Mouse (Mus musculus): Measurements from ENCODE around the gene Wrap53. TPM values are rescaled to one million over a fixed set of nuclear protein-coding genes. Genes with fewer than 3 reads are reported as not detected.

Wrap53 gene
- polyA plus RNA-seq, 1 experiment, result 7.9 TPM

DNA sequence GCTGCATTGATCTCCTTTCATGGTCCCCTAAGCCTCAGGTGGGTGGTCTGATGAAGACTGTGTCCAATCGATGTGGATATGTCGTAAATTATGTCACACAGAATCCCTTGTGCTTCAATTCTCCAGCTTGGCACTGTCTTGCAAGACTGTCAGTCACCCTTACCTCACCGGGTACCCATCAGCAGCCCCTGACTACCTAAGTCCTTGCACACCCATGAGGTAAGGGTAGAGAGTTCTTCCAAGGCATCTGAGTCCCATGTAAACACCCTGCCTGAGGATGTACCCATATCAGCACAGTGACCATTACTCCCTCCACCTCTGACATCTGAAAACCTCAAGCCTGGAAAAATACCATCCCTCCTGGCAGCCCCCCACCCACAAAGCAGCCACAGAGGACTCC lies 24.3 kb upstream of the Wrap53 start:
- no peak overlapping the region for H3K27ac ChIP-seq (ENCODE audit: insufficient read depth, low read length)
- peaks cover 5% of the 10 kb centered on the region for H3K4me1 ChIP-seq (ENCODE audit: control insufficient read depth, insufficient read depth, low read length)
- TF ChIP-seq CTCF (IDR thresholded peaks at IDR 0.05; ENCODE audit: borderline replicate concordance, insufficient read depth, low read length), result no peak
- TF ChIP-seq POLR2A (IDR thresholded peaks at IDR 0.05; ENCODE audit: low read depth, low read length), result no peak
- no peak overlapping the region for H3K4me3 ChIP-seq (ENCODE audit: insufficient read depth, low read length)

DNA sequence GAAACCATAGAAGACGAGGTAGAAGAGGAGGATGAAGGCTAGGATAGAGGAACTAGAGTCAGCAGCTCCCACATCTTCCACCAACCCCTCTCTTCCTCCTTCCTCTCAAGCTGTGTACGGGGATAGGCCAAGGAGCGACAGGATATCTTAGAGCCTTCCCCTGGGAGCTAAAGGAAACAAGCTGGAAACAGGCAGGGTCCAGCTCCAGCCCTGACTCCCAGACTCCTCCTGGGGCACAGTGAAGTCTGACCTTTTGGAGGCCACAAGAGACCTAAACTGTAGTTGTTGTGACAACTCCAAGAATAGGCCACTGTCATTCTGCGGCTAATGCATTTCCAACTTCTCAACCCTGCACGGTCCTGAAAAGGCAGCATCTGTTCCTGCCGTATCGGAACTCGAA lies 23.5 kb upstream of the Wrap53 start:
- Histone ChIP-seq H3K27ac (ENCODE audit: insufficient read depth, low read length) (no peak overlapping the region), H3K4me1 (ENCODE audit: control insufficient read depth, insufficient read depth, low read length) (peaks cover 5% of the 10 kb centered on the region), H3K4me3 (ENCODE audit: insufficient read depth, low read length) (no peak overlapping the region)
- TF ChIP-seq POLR2A (IDR thresholded peaks at IDR 0.05; ENCODE audit: low read depth, low read length) (no peak), CTCF (IDR thresholded peaks at IDR 0.05; ENCODE audit: borderline replicate concordance, insufficient read depth, low read length) (no peak)

DNA sequence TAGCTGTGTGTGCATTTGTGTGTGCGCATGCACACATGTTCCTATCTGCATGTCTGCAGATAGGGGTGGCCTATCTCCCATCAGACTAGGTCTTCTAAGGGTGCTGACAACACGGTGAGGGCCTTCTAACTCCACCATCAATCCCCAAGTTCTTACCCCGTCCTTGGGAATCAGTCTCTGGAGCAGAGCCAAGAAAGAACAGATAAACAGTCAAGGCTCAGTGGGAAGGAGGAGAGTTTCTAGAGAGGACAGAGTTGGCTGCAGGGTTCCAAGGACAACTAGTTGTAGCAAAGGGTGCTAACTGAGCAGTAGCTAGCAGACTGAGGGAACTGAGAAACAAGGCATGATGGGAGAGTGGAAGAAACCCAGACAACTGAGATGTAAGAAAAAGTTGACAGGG lies 21.7 kb upstream of the Wrap53 start:
- Histone ChIP-seq H3K4me1 (ENCODE audit: control insufficient read depth, insufficient read depth, low read length) (peaks cover 5% of the 10 kb centered on the region), H3K27ac (ENCODE audit: insufficient read depth, low read length) (no peak overlapping the region), H3K4me3 (ENCODE audit: insufficient read depth, low read length) (no peak overlapping the region)
- TF ChIP-seq CTCF (IDR thresholded peaks at IDR 0.05; ENCODE audit: borderline replicate concordance, insufficient read depth, low read length) (no peak), POLR2A (IDR thresholded peaks at IDR 0.05; ENCODE audit: low read depth, low read length) (no peak)

DNA sequence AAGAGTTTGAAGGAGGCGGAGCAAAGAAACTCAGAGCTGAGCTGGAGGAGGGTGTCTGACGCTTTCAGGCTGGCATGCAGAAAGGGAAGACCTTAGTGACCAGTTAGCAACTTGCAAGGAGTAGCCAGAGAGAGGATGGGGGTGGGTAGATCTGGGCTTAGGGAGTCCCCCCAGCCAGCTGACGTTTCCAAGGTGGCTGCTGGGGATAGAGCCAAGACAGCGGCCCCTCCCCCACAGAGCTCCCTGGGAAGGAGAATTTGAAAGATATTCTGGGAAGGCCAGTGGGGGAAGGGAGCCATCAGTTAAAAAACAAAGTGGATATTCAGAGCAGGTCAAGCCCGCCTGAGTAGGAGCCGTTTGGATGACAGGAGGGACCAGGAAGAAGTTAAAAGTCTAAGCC lies 20.0 kb upstream of the Wrap53 start:
- peak overlapping the region; percentile 10; the same call in 1 of the 2 replicates for H3K27ac ChIP-seq (ENCODE audit: insufficient read depth, low read length)
- peaks cover 5% of the 10 kb centered on the region for H3K4me1 ChIP-seq (ENCODE audit: control insufficient read depth, insufficient read depth, low read length)
- TF ChIP-seq POLR2A (IDR thresholded peaks at IDR 0.05; ENCODE audit: low read depth, low read length) (no peak), CTCF (IDR thresholded peaks at IDR 0.05; ENCODE audit: borderline replicate concordance, insufficient read depth, low read length) (no peak)
- H3K4me3 ChIP-seq (ENCODE audit: insufficient read depth, low read length), result no peak overlapping the region

DNA sequence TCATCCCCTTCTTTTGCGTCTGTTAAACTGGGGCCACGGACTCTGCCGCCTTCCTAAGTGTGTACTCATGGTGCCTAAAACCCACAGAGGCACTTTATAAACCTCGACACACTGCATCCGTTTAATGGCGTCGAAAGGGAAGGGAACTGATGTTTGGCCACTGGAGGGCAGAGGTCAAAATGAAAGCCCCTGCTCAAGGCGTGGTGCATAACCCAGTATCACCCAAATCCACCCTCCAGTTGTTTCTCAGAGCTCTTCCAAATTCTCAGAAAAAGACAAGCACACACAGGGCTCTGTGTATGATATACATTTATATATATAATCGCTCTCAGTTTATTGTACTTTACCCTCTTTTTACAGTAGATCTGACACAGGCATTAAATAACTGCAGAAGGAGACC lies 19.4 kb upstream of the Wrap53 start:
- Histone ChIP-seq H3K4me1 (ENCODE audit: control insufficient read depth, insufficient read depth, low read length) (peaks cover 5% of the 10 kb centered on the region), H3K27ac (ENCODE audit: insufficient read depth, low read length) (no peak overlapping the region), H3K4me3 (ENCODE audit: insufficient read depth, low read length) (no peak overlapping the region)
- no peak for TF ChIP-seq CTCF (IDR thresholded peaks at IDR 0.05; ENCODE audit: borderline replicate concordance, insufficient read depth, low read length)

DNA sequence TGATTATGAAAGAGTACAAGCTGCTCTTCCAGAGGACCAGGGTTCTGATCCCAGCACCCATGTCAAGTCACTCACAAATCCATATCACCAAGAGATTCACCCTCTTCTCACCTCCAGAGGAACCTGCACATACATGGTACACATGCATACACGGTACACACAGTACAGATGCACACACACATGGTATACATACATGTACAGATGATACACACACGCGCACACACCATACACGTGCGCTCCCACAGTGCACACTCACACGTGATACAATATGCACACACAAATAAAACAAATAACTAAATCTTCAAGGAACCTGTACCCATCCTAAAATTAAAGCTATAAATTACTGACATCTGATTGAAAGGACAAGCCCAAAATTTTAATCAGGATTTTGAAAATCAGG lies 14.8 kb upstream of the Wrap53 start:
- Histone ChIP-seq H3K4me1 (ENCODE audit: control insufficient read depth, insufficient read depth, low read length) (no peaks in the 10 kb centered on the region), H3K27ac (ENCODE audit: insufficient read depth, low read length) (no peak overlapping the region), H3K4me3 (ENCODE audit: insufficient read depth, low read length) (no peak overlapping the region)
- no peak for TF ChIP-seq CTCF (IDR thresholded peaks at IDR 0.05; ENCODE audit: borderline replicate concordance, insufficient read depth, low read length)
- no peak for TF ChIP-seq POLR2A (IDR thresholded peaks at IDR 0.05; ENCODE audit: low read depth, low read length)

DNA sequence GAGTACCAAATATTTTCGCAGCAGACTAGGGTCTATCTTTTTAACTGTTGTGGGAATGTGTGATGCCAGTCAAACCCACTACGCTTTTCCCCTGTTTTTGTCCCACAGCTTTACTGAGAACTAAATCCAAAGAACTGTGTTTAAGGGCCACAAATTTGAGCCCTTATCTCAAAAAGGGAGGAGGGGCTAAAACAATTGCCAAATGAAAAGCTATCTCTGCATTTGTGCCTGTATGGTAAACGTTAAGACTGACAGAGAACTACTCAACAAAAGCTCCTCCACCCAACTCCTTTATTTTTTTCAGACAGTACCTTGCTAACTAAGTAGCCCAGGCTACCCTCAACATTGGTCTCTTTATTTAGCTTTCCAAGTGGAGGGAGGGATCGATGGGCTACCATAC lies 12.7 kb upstream of the Wrap53 start:
- Histone ChIP-seq H3K27ac (ENCODE audit: insufficient read depth, low read length) (no peak overlapping the region), H3K4me1 (ENCODE audit: control insufficient read depth, insufficient read depth, low read length) (no peaks in the 10 kb centered on the region), H3K4me3 (ENCODE audit: insufficient read depth, low read length) (no peak overlapping the region)
- no peak for TF ChIP-seq POLR2A (IDR thresholded peaks at IDR 0.05; ENCODE audit: low read depth, low read length)
- TF ChIP-seq CTCF (IDR thresholded peaks at IDR 0.05; ENCODE audit: borderline replicate concordance, insufficient read depth, low read length), result no peak

DNA sequence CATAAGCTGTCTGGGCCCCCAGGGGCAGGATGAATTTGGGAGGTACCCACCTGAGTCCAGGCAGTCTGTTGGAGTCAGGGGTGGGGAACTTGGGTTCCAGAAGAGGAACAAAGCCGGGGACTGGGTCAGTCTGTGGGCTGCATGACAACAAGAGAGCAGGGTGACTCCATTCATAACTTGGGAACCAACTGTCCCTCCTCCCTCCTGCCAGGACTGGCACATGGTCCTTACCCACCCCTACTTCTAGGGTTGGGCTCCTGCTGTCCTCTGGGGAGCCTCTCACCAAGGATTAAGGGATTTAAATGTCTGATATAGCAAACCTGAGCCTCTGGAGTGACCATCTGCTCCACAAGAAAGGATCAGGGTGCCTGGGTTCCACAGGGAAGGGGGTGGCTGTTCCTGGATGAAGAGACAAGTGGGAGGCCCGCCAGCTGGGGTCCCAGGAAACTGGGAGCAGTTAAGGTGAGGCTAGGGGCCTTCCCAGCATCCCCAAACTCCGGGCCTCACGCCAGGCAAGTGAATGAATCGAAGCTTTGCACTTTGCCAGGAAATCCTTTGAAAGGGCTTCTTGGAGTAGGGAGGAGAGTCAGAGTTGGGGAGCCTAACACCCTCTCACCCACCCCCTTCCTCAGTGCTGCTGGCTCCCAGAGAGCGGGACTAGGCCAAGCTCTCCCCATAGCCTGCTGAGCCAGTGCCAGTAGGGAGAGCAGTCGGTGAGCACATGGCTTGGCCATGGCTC lies 12.0 kb upstream of the Wrap53 start:
- Histone ChIP-seq H3K4me3 (ENCODE audit: insufficient read depth, low read length) (no peak overlapping the region), H3K27ac (ENCODE audit: insufficient read depth, low read length) (no peak overlapping the region), H3K4me1 (ENCODE audit: control insufficient read depth, insufficient read depth, low read length) (no peaks in the 10 kb centered on the region)
- TF ChIP-seq POLR2A (IDR thresholded peaks at IDR 0.05; ENCODE audit: low read depth, low read length) (no peak), CTCF (IDR thresholded peaks at IDR 0.05; ENCODE audit: borderline replicate concordance, insufficient read depth, low read length) (no peak)

DNA sequence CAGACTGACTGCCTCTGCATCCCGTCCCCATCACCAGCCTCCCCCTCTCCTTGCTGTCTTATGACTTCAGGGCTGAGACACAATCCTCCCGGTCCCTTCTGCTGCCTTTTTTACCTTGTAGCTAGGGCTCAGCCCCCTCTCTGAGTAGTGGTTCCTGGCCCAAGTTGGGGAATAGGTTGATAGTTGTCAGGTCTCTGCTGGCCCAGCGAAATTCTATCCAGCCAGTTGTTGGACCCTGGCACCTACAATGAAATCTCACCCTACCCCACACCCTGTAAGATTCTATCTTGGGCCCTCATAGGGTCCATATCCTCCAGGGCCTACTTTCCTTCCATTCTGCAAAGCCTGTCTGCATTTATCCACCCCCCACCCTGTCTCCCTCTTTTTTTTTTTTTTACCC lies 11.4 kb upstream of the Wrap53 start:
- Histone ChIP-seq H3K27ac (ENCODE audit: insufficient read depth, low read length) (no peak overlapping the region), H3K4me3 (ENCODE audit: insufficient read depth, low read length) (no peak overlapping the region), H3K4me1 (ENCODE audit: control insufficient read depth, insufficient read depth, low read length) (no peaks in the 10 kb centered on the region)
- TF ChIP-seq CTCF (IDR thresholded peaks at IDR 0.05; ENCODE audit: borderline replicate concordance, insufficient read depth, low read length), result no peak
- TF ChIP-seq POLR2A (IDR thresholded peaks at IDR 0.05; ENCODE audit: low read depth, low read length), result no peak

DNA sequence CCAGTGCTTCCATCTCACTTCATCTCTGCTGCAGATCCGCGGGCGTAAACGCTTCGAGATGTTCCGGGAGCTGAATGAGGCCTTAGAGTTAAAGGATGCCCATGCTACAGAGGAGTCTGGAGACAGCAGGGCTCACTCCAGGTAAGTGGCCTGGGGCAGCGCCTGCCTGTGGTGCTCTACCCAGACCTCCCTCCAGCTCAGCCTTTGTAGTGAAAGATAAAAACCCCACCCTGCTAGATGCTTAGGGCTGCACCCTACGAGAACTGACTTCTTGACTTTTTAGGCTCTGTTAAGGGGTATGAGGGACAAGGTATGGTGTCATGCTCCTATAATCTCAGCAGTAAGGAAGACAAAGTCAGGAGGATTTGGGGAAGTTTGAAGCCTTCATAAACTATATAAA lies 10.6 kb upstream of the Wrap53 start:
- H3K27ac ChIP-seq (ENCODE audit: insufficient read depth, low read length), result no peak overlapping the region
- TF ChIP-seq POLR2A (IDR thresholded peaks at IDR 0.05; ENCODE audit: low read depth, low read length) (no peak), CTCF (IDR thresholded peaks at IDR 0.05; ENCODE audit: borderline replicate concordance, insufficient read depth, low read length) (no peak)
- no peaks in the 10 kb centered on the region for H3K4me1 ChIP-seq (ENCODE audit: control insufficient read depth, insufficient read depth, low read length)
- H3K4me3 ChIP-seq (ENCODE audit: insufficient read depth, low read length), result no peak overlapping the region
